Comparison of ENCODE assay signal across 9 mouse cellular contexts in the genomic region with DNA sequence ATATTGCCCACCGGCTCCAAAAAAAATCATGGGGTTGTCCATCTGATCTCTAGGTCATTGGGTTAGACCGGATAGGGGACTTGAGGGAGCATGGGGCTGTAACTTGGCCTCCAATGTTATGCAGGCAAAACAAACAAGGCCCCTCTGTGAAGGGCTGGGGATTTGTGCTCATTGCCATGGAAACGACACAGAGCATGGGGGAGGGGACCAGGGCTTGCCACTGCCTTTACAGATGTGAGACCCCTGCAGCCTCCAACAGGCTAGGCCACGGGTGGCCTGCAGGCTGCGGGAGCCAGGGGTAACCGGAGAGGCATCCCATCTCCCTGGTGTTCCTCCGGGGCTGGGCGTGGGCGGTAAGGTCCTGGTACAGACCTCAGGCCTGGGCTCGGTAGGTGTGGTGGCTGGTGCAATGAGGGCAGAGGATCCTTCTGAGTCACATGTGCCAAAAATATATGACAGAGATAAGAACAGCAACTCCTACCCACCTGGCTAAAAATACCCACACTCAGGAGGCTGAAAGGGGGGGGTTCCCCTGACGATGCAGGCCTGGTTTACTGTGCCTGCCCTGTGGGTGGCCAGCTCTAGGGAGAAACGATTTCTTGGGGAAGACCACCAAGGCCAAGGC. TPM values are rescaled to one million over a fixed set of nuclear protein-coding genes. Genes with fewer than 3 reads are reported as not detected.
DNase-seq lines count a peak whose midpoint lies in the region; ATAC-seq and TF ChIP-seq lines count a peak whose summit lies in the region.
"Had no signal": no experiment of that assay in that cellular context is flagged by ENCODE, and none has a peak within 500 bp of the region (broad histone marks: within the 10 kb centered on the region; RNA-seq: fewer than 3 reads in every experiment).

No protein-coding gene starts in this region.

- peak; percentile 91 for DNase-seq in embryonic facial prominence, embryonic 10.5 days (ENCODE audit: low spot score)
- DNase-seq in induced T-regulatory cell, adult 2 months (ENCODE audit: low read depth) = peak; percentile 12
- peak; percentile 73 for DNase-seq in neural tube, embryonic 11.5 days (ENCODE audit: low spot score)
- DNase-seq in layer of hippocampus, adult 18-20 months (ENCODE audit: low spot score in 2 of 2) = no peak
- no peak for DNase-seq in urinary bladder, postnatal 10 days (ENCODE audit: low spot score)
- DNase-seq in natural killer cell, adult 2 months (ENCODE audit: low spot score in 2 of 2) = no peak
- no peak for DNase-seq in gastrocnemius, adult 2 months

- H3K4me3 ChIP-seq in embryonic facial prominence, embryonic 10.5 days = peak overlapping the region; percentile 26
- no peak overlapping the region for H3K4me3 ChIP-seq in neural tube, embryonic 11.5 days (ENCODE audit: low read depth, low read length)
- H3K4me3 ChIP-seq in gastrocnemius, adult 2 months = no peak overlapping the region

- TF ChIP-seq CTCF in gastrocnemius, adult 2 months (IDR thresholded peaks at IDR 0.05) = no peak

- peaks cover 88% of the 10 kb centered on the region for H3K27me3 ChIP-seq in embryonic facial prominence, embryonic 10.5 days (replicated peaks; ENCODE audit: low read depth, poor library complexity, severe bottlenecking)
- peaks cover 15% of the 10 kb centered on the region; the same call in 1 of the 2 replicates for H3K27me3 ChIP-seq in neural tube, embryonic 11.5 days (ENCODE audit: control insufficient read depth, insufficient read depth, low read length)

- ATAC-seq in frontal cortex, adult (ENCODE audit: low TSS enrichment) = peak; percentile 90
- peak; percentile 46; the same call in 1 of the 2 replicates for ATAC-seq in neural tube, embryonic 11.5 days (ENCODE audit: insufficient read depth, low FRiP score, low TSS enrichment)

- no peak overlapping the region for H3K9ac ChIP-seq in neural tube, embryonic 11.5 days (ENCODE audit: low read length)

- intact Hi-C loops in gastrocnemius, adult 2 months (cut with DNase I) = no loop called here

- H3K4me1 ChIP-seq in embryonic facial prominence, embryonic 10.5 days = peaks cover 78% of the 10 kb centered on the region
- peaks cover 20% of the 10 kb centered on the region for H3K4me1 ChIP-seq in neural tube, embryonic 11.5 days (ENCODE audit: control insufficient read depth, insufficient read depth, low read length)

- peak overlapping the region; percentile 83 for H3K27ac ChIP-seq in embryonic facial prominence, embryonic 10.5 days (replicated peaks)
- H3K27ac ChIP-seq in neural tube, embryonic 11.5 days (ENCODE audit: low read depth, low read length) = no peak overlapping the region
- no peak overlapping the region; the same call in 1 of the 2 replicates for H3K27ac ChIP-seq in gastrocnemius, adult 2 months

- no peaks in the 10 kb centered on the region for H3K9me3 ChIP-seq in embryonic facial prominence, embryonic 10.5 days
- H3K9me3 ChIP-seq in neural tube, embryonic 11.5 days (ENCODE audit: control insufficient read depth, low read length) = no peaks in the 10 kb centered on the region

- H3K36me3 ChIP-seq in embryonic facial prominence, embryonic 10.5 days (replicated peaks) = no peaks in the 10 kb centered on the region
- no peaks in the 10 kb centered on the region for H3K36me3 ChIP-seq in neural tube, embryonic 11.5 days (ENCODE audit: control insufficient read depth, insufficient read depth, low read length)

- no peak overlapping the region for H3K4me2 ChIP-seq in neural tube, embryonic 11.5 days (ENCODE audit: low read depth)

- WGBS in embryonic facial prominence, embryonic 10.5 days = 2% methylated on average over 12 of the region's 12 CpGs
- WGBS in neural tube, embryonic 11.5 days = 2% methylated on average over 12 of the region's 12 CpGs

RNA-seq across cellular contexts. Expression of a gene that starts 47.3 kb away (rescaled TPM):
- polyA plus RNA-seq in embryonic facial prominence, embryonic 10.5 days (2016; fragmentation: Nextera tagmentation; extraction: Ambion mirVana) = 0.85 and 0.99 TPM in 2 replicates
- 1.6 and 1.7 TPM in 2 replicates for polyA plus RNA-seq in neural tube, embryonic 11.5 days (2014; fragmentation: Nextera tagmentation; extraction: Ambion mirVana)
- total RNA-seq in layer of hippocampus, adult 18-20 months (2021) = under 1 TPM; 0.30 to 0.53 TPM
- under 1 TPM; 0.18 to 0.25 TPM for total RNA-seq in gastrocnemius, adult 2 months (2021)
- polyA plus RNA-seq: intestine, embryonic 14.5 days had no signal

Comparison
In these comparisons a context has a peak if more than half of its experiments do, and no peak if none do; other contexts are left out.
1. DNase-seq: peak in embryonic facial prominence, embryonic 10.5 days (single experiment), induced T-regulatory cell, adult 2 months (single experiment) and neural tube, embryonic 11.5 days (single experiment); none in layer of hippocampus, adult 18-20 months (0 of 2), urinary bladder, postnatal 10 days (single experiment), natural killer cell, adult 2 months (0 of 2) and gastrocnemius, adult 2 months (single experiment).